ENCODE assay signal across 12 mouse cellular contexts in genomic region chr16:33562874-33563537, GRCm38 (mm10). TPM values are rescaled to one million over a fixed set of nuclear protein-coding genes. Genes with fewer than 3 reads are reported as not detected.
A peak's percentile ranks its signal among the peaks of the same experiment; 100 is the strongest.
DNase-seq lines count a peak whose midpoint lies in the region; ATAC-seq and TF ChIP-seq lines count a peak whose summit lies in the region.
"Had no signal": no experiment of that assay in that cellular context is flagged by ENCODE, and none has a peak within 500 bp of the region (broad histone marks: within the 10 kb centered on the region; RNA-seq: fewer than 3 reads in every experiment).

No protein-coding gene starts in this region.

- TF ChIP-seq CTCF in lung, postnatal 0 days (IDR thresholded peaks at IDR 0.05): no peak

- peaks cover 29% of the 10 kb centered on the region for H3K4me1 ChIP-seq in intestine, embryonic 16.5 days (ENCODE audit: control insufficient read depth, insufficient read depth, low read length)
- H3K4me1 ChIP-seq in lung, postnatal 0 days (ENCODE audit: insufficient read depth, low read depth, low read length): peaks cover 15% of the 10 kb centered on the region
- H3K4me1 ChIP-seq in forebrain, embryonic 11.5 days (replicated peaks; ENCODE audit: control insufficient read depth, insufficient read depth, low read length): 0 out of 2 replicates have a peak, but pooled peaks cover 4% of the 10 kb centered on the region

- peak overlapping the region; percentile 82 for H3K27ac ChIP-seq in intestine, embryonic 16.5 days (ENCODE audit: low read length)
- peak overlapping the region; percentile 72 for H3K27ac ChIP-seq in lung, postnatal 0 days (ENCODE audit: low read length)
- H3K27ac ChIP-seq in forebrain, embryonic 11.5 days (ENCODE audit: low read depth, low read length): no peak overlapping the region
- H3K27ac ChIP-seq: neural tube, embryonic 15.5 days had no signal

- no peaks in the 10 kb centered on the region for H3K9me3 ChIP-seq in intestine, embryonic 16.5 days (ENCODE audit: control insufficient read depth, low read length)
- H3K9me3 ChIP-seq in lung, postnatal 0 days (ENCODE audit: low read length): no peaks in the 10 kb centered on the region
- H3K9me3 ChIP-seq in forebrain, embryonic 11.5 days (ENCODE audit: control insufficient read depth, low read length): no peaks in the 10 kb centered on the region
- H3K9me3 ChIP-seq: neural tube, embryonic 15.5 days had no signal

- H3K27me3 ChIP-seq in intestine, embryonic 16.5 days (replicated peaks; ENCODE audit: control insufficient read depth, insufficient read depth, low read length): no peaks in the 10 kb centered on the region
- H3K27me3 ChIP-seq in lung, postnatal 0 days (replicated peaks; ENCODE audit: insufficient read depth, low read length): no peaks in the 10 kb centered on the region
- no peaks in the 10 kb centered on the region for H3K27me3 ChIP-seq in forebrain, embryonic 11.5 days (ENCODE audit: control insufficient read depth, insufficient read depth, low read length)
- H3K27me3 ChIP-seq: neural tube, embryonic 15.5 days had no signal

- peak; percentile 31 for ATAC-seq in granulocyte monocyte progenitor cell, adult 5-6 weeks (replicated peaks; ENCODE audit: poor library complexity, severe bottlenecking)
- peak; percentile 34 for ATAC-seq in intestine, embryonic 16.5 days
- ATAC-seq in lung, postnatal 0 days: peak; percentile 37
- no peak for ATAC-seq in forebrain, embryonic 11.5 days (replicated peaks; ENCODE audit: low FRiP score)

- no peaks in the 10 kb centered on the region for H3K36me3 ChIP-seq in intestine, embryonic 16.5 days (ENCODE audit: control insufficient read depth, insufficient read depth, low read length)
- no peaks in the 10 kb centered on the region for H3K36me3 ChIP-seq in lung, postnatal 0 days (ENCODE audit: insufficient read depth, low read length)
- no peaks in the 10 kb centered on the region for H3K36me3 ChIP-seq in forebrain, embryonic 11.5 days (ENCODE audit: control insufficient read depth, insufficient read depth, low read length)
- H3K36me3 ChIP-seq: neural tube, embryonic 15.5 days had no signal

- no peak overlapping the region for H3K4me3 ChIP-seq in intestine, embryonic 16.5 days (ENCODE audit: low read length)
- no peak overlapping the region for H3K4me3 ChIP-seq in lung, postnatal 0 days (ENCODE audit: low read depth, low read length)
- no peak overlapping the region for H3K4me3 ChIP-seq in forebrain, embryonic 11.5 days (ENCODE audit: low read depth, low read length)
- H3K4me3 ChIP-seq: neural tube, embryonic 15.5 days had no signal

- WGBS in intestine, embryonic 16.5 days: 48% methylated on average over 12 of the region's 12 CpGs
- WGBS in lung, postnatal 0 days: 43% methylated on average over 12 of the region's 12 CpGs
- WGBS in forebrain, embryonic 11.5 days: 82% methylated on average over 12 of the region's 12 CpGs

- peak; percentile 58 for TF ChIP-seq EP300 in lung, postnatal 0 days (IDR thresholded peaks at IDR 0.05)

- peak overlapping the region; percentile 50 for H3K9ac ChIP-seq in intestine, embryonic 16.5 days (ENCODE audit: low read depth, low read length)
- no peak overlapping the region for H3K9ac ChIP-seq in lung, postnatal 0 days (replicated peaks; ENCODE audit: low read depth)
- no peak overlapping the region for H3K9ac ChIP-seq in forebrain, embryonic 11.5 days (ENCODE audit: low read length)
- H3K9ac ChIP-seq: neural tube, embryonic 15.5 days had no signal

- 0 out of 2 replicates have a peak overlapping the region, but pooled peaks have one; percentile 3 for H3K4me2 ChIP-seq in intestine, embryonic 16.5 days (ENCODE audit: low read depth, low read length)
- H3K4me2 ChIP-seq in lung, postnatal 0 days (replicated peaks; ENCODE audit: low read depth, low read length): no peak overlapping the region
- H3K4me2 ChIP-seq in forebrain, embryonic 11.5 days (ENCODE audit: low read depth, low read length, severe bottlenecking): no peak overlapping the region
- H3K4me2 ChIP-seq: neural tube, embryonic 15.5 days had no signal

- peak; percentile 59 for DNase-seq in adrenal gland, adult 2 months
- DNase-seq in adrenal gland, adult 8-10 months: no peak
- peak; percentile 65 for DNase-seq in lung, postnatal 0 days (ENCODE audit: low spot score)
- DNase-seq in frontal cortex, postnatal 14 days (ENCODE audit: low spot score in 2 of 2): no peak
- no peak for DNase-seq in thymus, postnatal 10 days (ENCODE audit: low spot score in 2 of 2)
- DNase-seq in forebrain, embryonic 11.5 days (ENCODE audit: low spot score): no peak
- DNase-seq: cerebellum, postnatal 36 days; left cerebral cortex, postnatal 4 days; thymus, adult 18-20 months had no signal

RNA-seq across cellular contexts. Expression of gene Slc12a8, which starts 45.9 kb away (rescaled TPM):
- total RNA-seq in adrenal gland, adult 2 months (2021): under 1 TPM; 0.49 to 0.83 TPM
- 0.73 and 0.89 TPM in 2 replicates for polyA plus RNA-seq in adrenal gland, adult 2 months (2012; rRNA removed)
- total RNA-seq in adrenal gland, adult 8-10 months (2022): under 1 TPM; 0.55 to 0.91 (median 0.77) TPM
- total RNA-seq in granulocyte monocyte progenitor cell, adult 5-6 weeks (2014; fragmentation: Nextera tagmentation): not detected in 2 replicates
- total RNA-seq in granulocyte monocyte progenitor cell, adult 5-6 weeks (2017): not detected in 2 replicates
- 10.3 and 10.5 TPM in 2 replicates for polyA plus RNA-seq in intestine, embryonic 16.5 days (2015; fragmentation: Nextera tagmentation; extraction: Ambion mirVana)
- 0.40 and 0.79 TPM in 2 replicates for polyA plus RNA-seq in lung, postnatal 0 days (2015; fragmentation: Nextera tagmentation; extraction: Ambion mirVana)
- polyA plus RNA-seq in forebrain, embryonic 11.5 days (2014; fragmentation: Nextera tagmentation; extraction: Ambion mirVana): 1.3 and 1.6 TPM in 2 replicates

Comparison
In these comparisons a context has a peak if more than half of its experiments do, and no peak if none do; other contexts are left out.
1. DNase-seq: peak in adrenal gland, adult 2 months (single experiment) and lung, postnatal 0 days (single experiment); none in adrenal gland, adult 8-10 months (single experiment), frontal cortex, postnatal 14 days (0 of 2), thymus, postnatal 10 days (0 of 2) and forebrain, embryonic 11.5 days (single experiment).